Mouse (Mus musculus): ENCODE measurements around the gene Ssty1. TPM values are rescaled to one million over a fixed set of nuclear protein-coding genes. Genes with fewer than 3 reads are reported as not detected.
"Not testable (repeated sequence)": the region's sequence is repeated elsewhere in the genome, so short reads cannot be mapped to it uniquely, and the experiment has no call there.

Gene Ssty1
- total RNA-seq (2012; rRNA removed) (not detected in 2 replicates), polyA plus RNA-seq (2012; ENCODE audit: insufficient read depth in 1 of 2, insufficient read length in 2 of 2, low read depth in 1 of 2, low replicate concordance in 2 of 2, missing spikeins in 1 of 2) (not detected)

DNA sequence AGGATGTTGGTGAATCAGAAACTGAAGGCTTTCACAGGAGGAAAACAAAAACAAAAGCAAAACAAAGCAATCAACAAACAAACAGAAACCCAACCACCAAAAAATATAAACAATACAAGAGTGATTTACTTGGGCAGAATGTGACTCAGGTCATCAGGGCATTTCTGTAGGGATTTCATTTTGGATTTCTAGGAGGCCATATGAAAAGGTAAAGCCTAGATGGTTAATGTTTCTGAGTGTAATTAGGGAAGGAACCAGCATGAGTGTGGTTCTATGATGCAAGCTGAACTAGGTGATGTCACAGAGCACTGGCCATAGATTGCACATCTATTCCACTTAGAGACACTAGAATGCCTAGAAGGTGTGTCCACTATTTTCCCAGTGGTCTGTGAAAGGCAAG lies at the start of gene Ssty1:
Gene Ssty1 (plus strand): TSS at position 301 of the 400 bp plus-strand sequence.
- H3K9ac ChIP-seq (ENCODE audit: control insufficient read depth, low read depth, low read length, poor library complexity, severe bottlenecking); H3K27me3 ChIP-seq (ENCODE audit: control insufficient read depth in 1 of 2, insufficient read depth in 2 of 2, low read length in 2 of 2); H3K9me3 ChIP-seq (replicated peaks; ENCODE audit: insufficient read depth, low read length); H3K79me2 ChIP-seq (ENCODE audit: control insufficient read depth, insufficient read depth, low read length, poor library complexity); H3K36me3 ChIP-seq (ENCODE audit: control insufficient read depth in 1 of 2, insufficient read depth in 2 of 2, low read length in 2 of 2); H3K4me1 ChIP-seq (ENCODE audit: control insufficient read depth in 1 of 2, insufficient read depth in 2 of 2, low read length in 2 of 2); H3K4me3 ChIP-seq (ENCODE audit: control insufficient read depth in 1 of 2, insufficient read depth in 1 of 2, low read depth in 2 of 2, low read length in 2 of 2); H3K27ac ChIP-seq (ENCODE audit: control insufficient read depth, low read depth, low read length); DNase-seq (ENCODE audit: low read depth, low spot score): not testable (repeated sequence)

DNA sequence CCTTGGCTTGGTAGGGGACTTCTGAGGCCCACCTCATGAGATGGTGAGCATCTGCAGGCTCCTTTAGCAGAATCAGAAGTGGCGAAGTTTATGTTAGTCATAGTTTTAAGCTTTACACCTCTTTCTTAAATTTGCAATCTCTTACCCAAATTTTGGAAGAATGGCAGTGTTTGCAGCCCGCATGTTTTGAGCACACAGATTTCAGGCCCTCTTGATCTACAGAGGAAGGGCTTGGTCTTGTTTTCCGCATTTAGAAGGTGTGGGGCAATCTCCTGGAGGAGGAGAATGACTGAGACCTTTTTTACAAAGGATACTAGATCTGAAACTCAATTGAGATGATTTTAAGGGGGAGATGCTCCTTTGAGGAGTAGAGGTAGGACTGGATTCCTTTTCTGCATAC lies 27.2 kb upstream of the Ssty1 start, which contains the start of gene Gm21764:
Gene Gm21764 (minus strand): TSS at position 101 of the 400 bp plus-strand sequence.
- DNase-seq (ENCODE audit: low read depth, low spot score); H3K79me2 ChIP-seq (ENCODE audit: control insufficient read depth, insufficient read depth, low read length, poor library complexity); H3K4me1 ChIP-seq (ENCODE audit: control insufficient read depth in 1 of 2, insufficient read depth in 2 of 2, low read length in 2 of 2); H3K27ac ChIP-seq (ENCODE audit: control insufficient read depth, low read depth, low read length); H3K36me3 ChIP-seq (ENCODE audit: control insufficient read depth in 1 of 2, insufficient read depth in 2 of 2, low read length in 2 of 2); H3K4me3 ChIP-seq (ENCODE audit: control insufficient read depth in 1 of 2, insufficient read depth in 1 of 2, low read depth in 2 of 2, low read length in 2 of 2); H3K9me3 ChIP-seq (replicated peaks; ENCODE audit: insufficient read depth, low read length); H3K9ac ChIP-seq (ENCODE audit: control insufficient read depth, low read depth, low read length, poor library complexity, severe bottlenecking); H3K27me3 ChIP-seq (ENCODE audit: control insufficient read depth in 1 of 2, insufficient read depth in 2 of 2, low read length in 2 of 2): not testable (repeated sequence)

Other genes starting within 250 kb of the Ssty1 start
- not detected in 2 replicates for gene Gm21904, start 242.8 kb upstream of the Ssty1 start, total RNA-seq (2012; rRNA removed)
- gene Gm21904, start 242.8 kb upstream of the Ssty1 start, polyA plus RNA-seq (2012; ENCODE audit: insufficient read depth in 1 of 2, insufficient read length in 2 of 2, low read depth in 1 of 2, low replicate concordance in 2 of 2, missing spikeins in 1 of 2), result not detected
- gene Gm20772, start 214.4 kb upstream of the Ssty1 start, total RNA-seq (2012; rRNA removed), result not detected in 2 replicates
- not detected for gene Gm20772, start 214.4 kb upstream of the Ssty1 start, polyA plus RNA-seq (2012; ENCODE audit: insufficient read depth in 1 of 2, insufficient read length in 2 of 2, low read depth in 1 of 2, low replicate concordance in 2 of 2, missing spikeins in 1 of 2)
- gene Gm20831, start 214.4 kb upstream of the Ssty1 start, total RNA-seq (2012; rRNA removed), result not detected in 2 replicates
- not detected for gene Gm20831, start 214.4 kb upstream of the Ssty1 start, polyA plus RNA-seq (2012; ENCODE audit: insufficient read depth in 1 of 2, insufficient read length in 2 of 2, low read depth in 1 of 2, low replicate concordance in 2 of 2, missing spikeins in 1 of 2)
- not detected in 2 replicates for gene Srsy, start 151.8 kb upstream of the Ssty1 start, total RNA-seq (2012; rRNA removed)
- not detected for gene Srsy, start 151.8 kb upstream of the Ssty1 start, polyA plus RNA-seq (2012; ENCODE audit: insufficient read depth in 1 of 2, insufficient read length in 2 of 2, low read depth in 1 of 2, low replicate concordance in 2 of 2, missing spikeins in 1 of 2)
- not detected in 2 replicates for gene Gm21764, start 27.3 kb upstream of the Ssty1 start, total RNA-seq (2012; rRNA removed)
- not detected for gene Gm21764, start 27.3 kb upstream of the Ssty1 start, polyA plus RNA-seq (2012; ENCODE audit: insufficient read depth in 1 of 2, insufficient read length in 2 of 2, low read depth in 1 of 2, low replicate concordance in 2 of 2, missing spikeins in 1 of 2)